Mouse (Mus musculus) spleen, adult 2 months (tissue): ENCODE measurements around the gene Psma5.

Experiments used
- CTCF ChIP-seq: fragments of 200-500 bp; IDR thresholded peaks from 2 replicates; pipeline ENCODE4 v1.5.1; 2011; ENCODE audit warnings: mild to moderate bottlenecking, inconsistent platforms; ENCODE audit not compliant: insufficient read depth, insufficient read length, insufficient replicate concordance; ENCODE audit errors: extremely low read depth
- POLR2A ChIP-seq: fragments of 200-500 bp; IDR thresholded peaks from 2 replicates; pipeline ENCODE4 v1.6.1; 2011; ENCODE audit warnings: low read depth, low read length, inconsistent platforms

DNA sequence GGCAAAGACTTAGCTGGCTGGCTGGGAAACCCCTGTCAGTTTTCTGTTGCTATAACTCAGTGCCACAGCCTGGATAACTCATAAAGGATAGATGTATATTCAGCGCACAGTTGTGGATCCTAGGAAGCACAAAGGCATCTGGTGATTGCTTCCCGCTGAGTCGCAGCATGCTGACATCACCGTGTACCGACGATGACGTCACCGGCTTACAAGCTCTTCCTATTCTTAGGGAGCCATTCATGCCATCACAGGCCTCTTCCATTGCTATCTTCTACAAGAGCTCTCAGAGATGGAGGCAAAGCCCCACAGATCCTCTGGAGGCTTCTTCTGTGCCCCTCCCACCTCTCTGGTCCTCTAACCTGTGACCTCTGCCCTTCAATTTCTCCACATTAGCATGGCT is 47.0 kb downstream of the Psma5 start:
- no peak for TF ChIP-seq CTCF
- no peak for TF ChIP-seq POLR2A
